Mouse (Mus musculus): ENCODE measurements around the gene 1700001C19Rik.

- TF ChIP-seq POLR2A (IDR thresholded peaks at IDR 0.05; ENCODE audit: low read depth, low read length): no peak
- TF ChIP-seq HCFC1 (IDR thresholded peaks at IDR 0.05; ENCODE audit: low read depth, low read length): no peak
- no peak for TF ChIP-seq JUN (IDR thresholded peaks at IDR 0.05; ENCODE audit: insufficient read depth, low read depth, low read length)
- no peak for TF ChIP-seq ELF1 (IDR thresholded peaks at IDR 0.05; ENCODE audit: low read depth, low read length)
- TF ChIP-seq ETS1 (conservative IDR thresholded peaks at IDR 0.05; ENCODE audit: low read depth, low read length): no peak
- no peak for TF ChIP-seq MXI1 (IDR thresholded peaks at IDR 0.05; ENCODE audit: low read depth, low read length)
- TF ChIP-seq E2F4 (IDR thresholded peaks at IDR 0.05; ENCODE audit: insufficient replicate concordance, low read depth, low read length): no peak
- no peak for TF ChIP-seq KAT2A (IDR thresholded peaks at IDR 0.05; ENCODE audit: insufficient replicate concordance, low read length)
- TF ChIP-seq TBP (conservative IDR thresholded peaks at IDR 0.05; ENCODE audit: low read depth, low read length): no peak
Observed at GRCm38 (mm10) chr17:47381917-47382316, 55.3 kb downstream of the 1700001C19Rik start.
